Mouse (Mus musculus) CH12.LX (cell line): Measurements from ENCODE around the gene Rfx4. TPM values are rescaled to one million over a fixed set of nuclear protein-coding genes. Genes with fewer than 3 reads are reported as not detected.

Experiments used
- DNase-seq: peaks from one replicate; pipeline ENCODE4 v3.0.0-alpha.2; 2013; ENCODE audit errors: extremely low read depth
- H3K27ac ChIP-seq: 2 replicates; pipeline ENCODE4 v1.5.1; 2012; ENCODE audit warnings: low read depth, mild to moderate bottlenecking, control low read depth, moderate library complexity; ENCODE audit not compliant: insufficient read depth
- H3K27me3 ChIP-seq: replicated peaks from 2 replicates; pipeline ENCODE3; 2012; ENCODE audit warnings: inconsistent platforms
- H3K36me3 ChIP-seq, 2 experiments: replicated peaks in 1 of 2; 2 replicates each; pipeline versions ENCODE3 to v1.6.1; 2012; ENCODE audit warnings: inconsistent platforms in 1 of 2, low read length in 1 of 2, mild to moderate bottlenecking in 1 of 2, mixed read lengths in 1 of 2, moderate library complexity in 1 of 2; ENCODE audit not compliant: control insufficient read depth in 1 of 2, insufficient read depth in 1 of 2
- H3K4me1 ChIP-seq, 2 experiments: 2 replicates each; pipeline ENCODE4 v1.6.1; 2012; ENCODE audit warnings: inconsistent platforms in 1 of 2, moderate library complexity in 1 of 2; ENCODE audit not compliant: insufficient read depth in 2 of 2, control insufficient read depth in 1 of 2
- H3K4me2 ChIP-seq: 2 replicates; pipeline ENCODE4 v1.6.1; 2012; ENCODE audit warnings: low read depth, mild to moderate bottlenecking, control low read depth; ENCODE audit not compliant: poor library complexity, insufficient read depth, severe bottlenecking
- H3K4me3 ChIP-seq, 3 experiments: fragments of 150-350 bp in 1 of 3; sonication (generic) in 1 of 3; replicated peaks in 1 of 3; 2 replicates each; pipeline versions ENCODE3 to v1.5.1; 2011 to 2012; ENCODE audit warnings: low read depth in 2 of 3, low read length in 2 of 3, mild to moderate bottlenecking in 2 of 3, moderate library complexity in 2 of 3, control low read depth in 1 of 3, improper control_type of control experiment in 1 of 3, inconsistent platforms in 1 of 3, mixed read lengths in 1 of 3; ENCODE audit not compliant: poor library complexity in 1 of 3
- H3K79me2 ChIP-seq: replicated peaks from 2 replicates; pipeline ENCODE4 v1.6.1; 2012; ENCODE audit warnings: mild to moderate bottlenecking, moderate library complexity; ENCODE audit not compliant: control insufficient read depth, poor library complexity, insufficient read depth, severe bottlenecking; ENCODE audit errors: extremely low read depth
- H3K9ac ChIP-seq: 2 replicates; pipeline ENCODE4 v1.6.1; 2012; ENCODE audit warnings: low read depth, mild to moderate bottlenecking, control low read depth, moderate library complexity; ENCODE audit not compliant: insufficient read depth
- H3K9me3 ChIP-seq: replicated peaks from 2 replicates; pipeline ENCODE3; 2012; ENCODE audit warnings: low read length, inconsistent platforms, mixed read lengths
- BHLHE40 ChIP-seq: IDR thresholded peaks from 2 replicates; pipeline ENCODE4 v1.6.1; 2011; ENCODE audit warnings: mild to moderate bottlenecking, low read depth, low read length, improper control_type of control experiment
- CTCF ChIP-seq, 2 experiments: IDR thresholded peaks in 1 of 2; conservative IDR thresholded peaks in 1 of 2; 2 replicates each; pipeline ENCODE4 v1.5.1; 2011 to 2012; ENCODE audit warnings: low read depth in 2 of 2, low read length in 2 of 2, improper control_type of control experiment in 1 of 2, inconsistent platforms in 1 of 2, mild to moderate bottlenecking in 1 of 2, moderate library complexity in 1 of 2
- E2F4 ChIP-seq: IDR thresholded peaks from 2 replicates; pipeline ENCODE4 v1.6.1; 2011; ENCODE audit warnings: low read depth, low read length, improper control_type of control experiment; ENCODE audit not compliant: insufficient replicate concordance
- EP300 ChIP-seq: IDR thresholded peaks from 2 replicates; pipeline ENCODE4 v1.6.1; 2011; ENCODE audit warnings: low read length, improper control_type of control experiment
- HCFC1 ChIP-seq: IDR thresholded peaks from 2 replicates; pipeline ENCODE4 v1.6.1; 2012; ENCODE audit warnings: low read depth, mild to moderate bottlenecking, inconsistent platforms, low read length, improper control_type of control experiment
- IRF4 ChIP-seq: IDR thresholded peaks from 2 replicates; pipeline ENCODE4 v1.6.1; 2014; ENCODE audit warnings: low read depth, mild to moderate bottlenecking, inconsistent platforms, low read length, improper control_type of control experiment
- JUN ChIP-seq: IDR thresholded peaks from 2 replicates; pipeline ENCODE4 v1.6.1; 2011; ENCODE audit warnings: low read depth, mild to moderate bottlenecking, low read length, improper control_type of control experiment, moderate library complexity; ENCODE audit not compliant: insufficient read depth
- KAT2A ChIP-seq: IDR thresholded peaks from 2 replicates; pipeline ENCODE4 v1.6.1; 2012; ENCODE audit warnings: low read length, improper control_type of control experiment, inconsistent platforms; ENCODE audit not compliant: insufficient replicate concordance
- MAX ChIP-seq: IDR thresholded peaks from 2 replicates; pipeline ENCODE4 v1.6.1; 2011; ENCODE audit warnings: low read length, improper control_type of control experiment
- MAZ ChIP-seq: IDR thresholded peaks from 2 replicates; pipeline ENCODE4 v1.6.1; 2012; ENCODE audit warnings: low read depth, mild to moderate bottlenecking, inconsistent platforms, low read length, improper control_type of control experiment, moderate library complexity
- MEF2A ChIP-seq: IDR thresholded peaks from 2 replicates; pipeline ENCODE4 v1.6.1; 2014; ENCODE audit warnings: low read depth, mild to moderate bottlenecking, inconsistent platforms, low read length, improper control_type of control experiment, borderline replicate concordance
- MYC ChIP-seq: IDR thresholded peaks from 2 replicates; pipeline ENCODE4 v1.6.1; 2011; ENCODE audit warnings: low read depth, mild to moderate bottlenecking, improper control_type of control experiment, low read length
- NRF1 ChIP-seq: IDR thresholded peaks from 2 replicates; pipeline ENCODE4 v1.6.1; 2014; ENCODE audit warnings: low read depth, mild to moderate bottlenecking, inconsistent platforms, low read length, improper control_type of control experiment, moderate library complexity
- RAD21 ChIP-seq: IDR thresholded peaks from 2 replicates; pipeline ENCODE4 v1.6.1; 2011; ENCODE audit warnings: low read depth, mild to moderate bottlenecking, low read length, improper control_type of control experiment, moderate library complexity
- RCOR1 ChIP-seq: conservative IDR thresholded peaks from 2 replicates; pipeline ENCODE4 v1.6.1; 2012; ENCODE audit warnings: low read depth, mild to moderate bottlenecking, inconsistent platforms, low read length, improper control_type of control experiment
- TBP ChIP-seq: conservative IDR thresholded peaks from 2 replicates; pipeline ENCODE4 v1.6.1; 2011; ENCODE audit warnings: low read depth, low read length, improper control_type of control experiment
- TCF12 ChIP-seq: IDR thresholded peaks from 2 replicates; pipeline ENCODE4 v1.6.1; 2014; ENCODE audit warnings: low read depth, mild to moderate bottlenecking, inconsistent platforms, low read length, improper control_type of control experiment
- UBTF ChIP-seq: IDR thresholded peaks from 2 replicates; pipeline ENCODE4 v1.6.1; 2012; ENCODE audit warnings: low read depth, mild to moderate bottlenecking, inconsistent platforms, low read length, improper control_type of control experiment, moderate library complexity
- USF1 ChIP-seq: IDR thresholded peaks from 2 replicates; pipeline ENCODE4 v1.6.1; 2014; ENCODE audit warnings: low read depth, mild to moderate bottlenecking, inconsistent platforms, low read length, improper control_type of control experiment
- USF2 ChIP-seq: conservative IDR thresholded peaks from 2 replicates; pipeline ENCODE4 v1.6.1; 2011; ENCODE audit warnings: low read depth, low read length, improper control_type of control experiment
- dilution Hi-C: fragments of 300-500 bp; cut with MboI; formaldehyde crosslinking; loops from 2 replicates; pipeline ENCODE4 v1.14.3; 2020; ENCODE audit warnings: low sequenced_read_pairs; ENCODE audit not compliant: extremely low pct_unique_long_range_greater_than_20kb, extremely low pct_ligation_motif_present
- in situ Hi-C: fragments of 300-500 bp; cut with MboI; formaldehyde crosslinking; loops from 3 replicates; pipeline ENCODE4 v1.14.3; 2019; ENCODE audit warnings: low sequenced_read_pairs, low pct_ligation_motif_present, low pct_unique_long_range_greater_than_20kb, mixed read lengths
- polyA plus RNA-seq: library from polyadenylated mRNA; unstranded; fragments of >175 nt; gene quantifications from 2 replicates; pipeline ENCODE4 v1.2.1, GENCODE M21; 2012; ENCODE audit warnings: low read depth; ENCODE audit not compliant: insufficient read length
- total RNA-seq, 2 experiments: library from RNA; depleted of rRNA; stranded (reverse); fragments of 300-350 nt in 1 of 2; fragments of >200 nt in 1 of 2; gene quantifications; 2 replicates each; pipeline ENCODE4 v1.2.3; 2012 to 2014

Gene Rfx4
- total and polyA plus RNA-seq, 3 experiments: 0.04 TPM; not detected in 2

GRCm38 (mm10) chr10:84859556-84860380 lies 103.9 kb downstream of the Rfx4 start:
- no peaks in the 10 kb centered on the region for H3K36me3 ChIP-seq
- H3K4me1 ChIP-seq: peaks cover 10 to 22% of the 10 kb centered on the region in 2 experiments
- TF ChIP-seq RAD21 (no peak), UBTF (no peak), TCF12 (no peak)
- no peaks in the 10 kb centered on the region for H3K9me3 ChIP-seq
- dilution Hi-C loops (no loop called here), in situ Hi-C loops (no loop called here)
- H3K4me3 ChIP-seq: no peak overlapping the region
- H3K27ac ChIP-seq: no peak overlapping the region
- H3K9ac ChIP-seq: no peak overlapping the region
- H3K27me3 ChIP-seq: no peaks in the 10 kb centered on the region
- H3K79me2 ChIP-seq: no peaks in the 10 kb centered on the region
- no peak overlapping the region for H3K4me2 ChIP-seq
- DNase-seq: no peak

DNA sequence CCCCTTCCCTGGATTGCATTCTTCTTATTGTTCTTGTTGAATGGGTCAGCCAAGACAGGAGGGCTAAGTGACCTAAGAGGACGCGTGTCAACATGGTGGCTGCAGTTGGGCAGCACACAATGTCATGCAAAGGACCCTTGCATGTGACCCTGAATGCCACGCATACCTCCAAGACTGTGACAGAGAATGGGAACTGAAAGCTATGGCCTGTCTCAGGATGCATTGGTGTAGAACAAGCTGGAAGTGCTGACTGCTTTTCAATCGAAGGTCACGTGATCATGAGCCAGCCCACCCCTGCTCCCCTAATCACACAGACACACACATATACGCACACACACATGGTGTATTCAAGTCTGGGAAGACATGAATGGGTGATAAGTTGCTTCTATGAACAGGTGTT lies 107.6 kb downstream of the Rfx4 start:
- in situ Hi-C loops: no loop called here
- TF ChIP-seq JUN (no peak), NRF1 (no peak), IRF4 (0 out of 2 replicates have a peak, but pooled peaks have one; percentile 13), E2F4 (no peak), USF2 (peak; percentile 82), CTCF (conservative IDR thresholded peaks at IDR 0.05 in 1 of 2, IDR thresholded peaks at IDR 0.05 in 1 of 2; ENCODE audit: low read depth in 2 of 2, low read length in 2 of 2) (no peak), UBTF (no peak), HCFC1 (no peak), MYC (no peak), TBP (no peak), MAX (peak; percentile 30; the same call in 1 of the 2 replicates), MEF2A (no peak), USF1 (peak; percentile 74), BHLHE40 (peak; percentile 71), EP300 (peak; percentile 32; the same call in 1 of the 2 replicates), KAT2A (no peak), MAZ (no peak), RCOR1 (no peak)
- TF ChIP-seq, all 38 proteins: peak for 6
- H3K36me3 ChIP-seq: no peaks in the 10 kb centered on the region
- H3K9ac ChIP-seq: no peak overlapping the region
- H3K27me3 ChIP-seq: no peaks in the 10 kb centered on the region
- H3K4me3 ChIP-seq: no peak overlapping the region
- no peak overlapping the region for H3K4me2 ChIP-seq
- H3K9me3 ChIP-seq: no peaks in the 10 kb centered on the region
- no peaks in the 10 kb centered on the region for H3K79me2 ChIP-seq
- DNase-seq: peak; percentile 39
- H3K27ac ChIP-seq: no peak overlapping the region
- dilution Hi-C loops: no loop called here
- H3K4me1 ChIP-seq: peaks cover 10 to 15% of the 10 kb centered on the region in 2 experiments
